Mouse (Mus musculus): ENCODE results near the gene Gm20388. TPM values are rescaled to one million over a fixed set of nuclear protein-coding genes. Genes with fewer than 3 reads are reported as not detected.
A peak's percentile ranks its signal among the peaks of the same experiment; 100 is the strongest.
"Not testable (repeated sequence)": the region's sequence is repeated elsewhere in the genome, so short reads cannot be mapped to it uniquely, and the experiment has no call there.

Gm20388 gene
- polyA plus RNA-seq, 1 experiment: 28.1 TPM

- H3K9ac ChIP-seq (ENCODE audit: low read depth, poor library complexity, severe bottlenecking): peak overlapping the region; percentile 66
- H3K4me1 ChIP-seq (ENCODE audit: control insufficient read depth, insufficient read depth, low read length): no peaks in the 10 kb centered on the region
- H3K27me3 ChIP-seq (ENCODE audit: control insufficient read depth, insufficient read depth, low read length, poor library complexity, severe bottlenecking): no peaks in the 10 kb centered on the region
- H3K36me3 ChIP-seq (ENCODE audit: control insufficient read depth, insufficient read depth, low read length, poor library complexity, severe bottlenecking): peaks cover 4% of the 10 kb centered on the region; the same call in 1 of the 2 replicates
- H3K27ac ChIP-seq (ENCODE audit: insufficient read depth, low read length): peak overlapping the region; percentile 10; the same call in 1 of the 2 replicates
- TF ChIP-seq EP300 (IDR thresholded peaks at IDR 0.05; ENCODE audit: insufficient read depth, low read depth, low read length) (no peak), POLR2A (IDR thresholded peaks at IDR 0.05; ENCODE audit: insufficient read depth, low read length) (no peak), CTCF (IDR thresholded peaks at IDR 0.05; ENCODE audit: low read depth, low read length) (no peak)
- peak overlapping the region; percentile 83 for H3K4me3 ChIP-seq (ENCODE audit: low read depth, low read length)
- H3K9me3 ChIP-seq (replicated peaks; ENCODE audit: control insufficient read depth, insufficient read depth, low read length, poor library complexity, severe bottlenecking): no peaks in the 10 kb centered on the region
These were observed 3302.6 kb downstream of the Gm20388 start for GRCm38 (mm10) chr8:123213118-123213772.

- no peak overlapping the region for H3K9ac ChIP-seq (ENCODE audit: low read depth, poor library complexity, severe bottlenecking)
- no peaks in the 10 kb centered on the region for H3K36me3 ChIP-seq (ENCODE audit: control insufficient read depth, insufficient read depth, low read length, poor library complexity, severe bottlenecking)
- no peak for TF ChIP-seq POLR2A (IDR thresholded peaks at IDR 0.05; ENCODE audit: insufficient read depth, low read length)
- no peak for TF ChIP-seq EP300 (IDR thresholded peaks at IDR 0.05; ENCODE audit: insufficient read depth, low read depth, low read length)
- TF ChIP-seq CTCF (IDR thresholded peaks at IDR 0.05; ENCODE audit: low read depth, low read length): no peak
- no peak overlapping the region for H3K4me3 ChIP-seq (ENCODE audit: low read depth, low read length)
- H3K27me3 ChIP-seq (ENCODE audit: control insufficient read depth, insufficient read depth, low read length, poor library complexity, severe bottlenecking): no peaks in the 10 kb centered on the region
- no peak overlapping the region for H3K27ac ChIP-seq (ENCODE audit: insufficient read depth, low read length)
- no peaks in the 10 kb centered on the region for H3K9me3 ChIP-seq (replicated peaks; ENCODE audit: control insufficient read depth, insufficient read depth, low read length, poor library complexity, severe bottlenecking)
- H3K4me1 ChIP-seq (ENCODE audit: control insufficient read depth, insufficient read depth, low read length): no peaks in the 10 kb centered on the region
These were observed 3304.8 kb downstream of the Gm20388 start for GRCm38 (mm10) chr8:123215430-123215829.

DNA sequence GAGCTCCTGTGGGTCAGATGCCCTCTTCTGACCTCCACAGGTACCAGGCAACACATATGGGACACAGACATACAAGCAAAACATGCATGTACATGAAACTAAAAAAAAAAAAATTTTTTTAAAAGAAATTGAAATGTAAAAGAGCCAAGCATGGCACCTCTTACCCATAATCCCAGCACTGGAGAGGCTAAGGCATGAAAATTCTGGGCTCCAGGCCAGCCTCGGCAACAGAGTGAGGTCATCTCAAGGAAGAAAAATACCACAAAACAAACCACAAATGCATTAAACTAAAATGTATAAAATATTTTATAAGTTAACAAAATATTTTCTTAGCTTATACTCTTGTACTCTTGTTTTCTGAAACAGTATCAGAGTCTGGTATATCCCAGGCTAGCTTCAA is 3310.3 kb downstream of the Gm20388 start:
- Histone ChIP-seq H3K27me3 (ENCODE audit: control insufficient read depth, insufficient read depth, low read length, poor library complexity, severe bottlenecking) (no peaks in the 10 kb centered on the region), H3K4me3 (ENCODE audit: low read depth, low read length) (no peak overlapping the region), H3K4me1 (ENCODE audit: control insufficient read depth, insufficient read depth, low read length) (no peaks in the 10 kb centered on the region), H3K9ac (ENCODE audit: low read depth, poor library complexity, severe bottlenecking) (no peak overlapping the region), H3K36me3 (ENCODE audit: control insufficient read depth, insufficient read depth, low read length, poor library complexity, severe bottlenecking) (no peaks in the 10 kb centered on the region), H3K9me3 (replicated peaks; ENCODE audit: control insufficient read depth, insufficient read depth, low read length, poor library complexity, severe bottlenecking) (no peaks in the 10 kb centered on the region), H3K27ac (ENCODE audit: insufficient read depth, low read length) (no peak overlapping the region)
- TF ChIP-seq POLR2A (IDR thresholded peaks at IDR 0.05; ENCODE audit: insufficient read depth, low read length): no peak
- no peak for TF ChIP-seq CTCF (IDR thresholded peaks at IDR 0.05; ENCODE audit: low read depth, low read length)
- no peak for TF ChIP-seq EP300 (IDR thresholded peaks at IDR 0.05; ENCODE audit: insufficient read depth, low read depth, low read length)

DNA sequence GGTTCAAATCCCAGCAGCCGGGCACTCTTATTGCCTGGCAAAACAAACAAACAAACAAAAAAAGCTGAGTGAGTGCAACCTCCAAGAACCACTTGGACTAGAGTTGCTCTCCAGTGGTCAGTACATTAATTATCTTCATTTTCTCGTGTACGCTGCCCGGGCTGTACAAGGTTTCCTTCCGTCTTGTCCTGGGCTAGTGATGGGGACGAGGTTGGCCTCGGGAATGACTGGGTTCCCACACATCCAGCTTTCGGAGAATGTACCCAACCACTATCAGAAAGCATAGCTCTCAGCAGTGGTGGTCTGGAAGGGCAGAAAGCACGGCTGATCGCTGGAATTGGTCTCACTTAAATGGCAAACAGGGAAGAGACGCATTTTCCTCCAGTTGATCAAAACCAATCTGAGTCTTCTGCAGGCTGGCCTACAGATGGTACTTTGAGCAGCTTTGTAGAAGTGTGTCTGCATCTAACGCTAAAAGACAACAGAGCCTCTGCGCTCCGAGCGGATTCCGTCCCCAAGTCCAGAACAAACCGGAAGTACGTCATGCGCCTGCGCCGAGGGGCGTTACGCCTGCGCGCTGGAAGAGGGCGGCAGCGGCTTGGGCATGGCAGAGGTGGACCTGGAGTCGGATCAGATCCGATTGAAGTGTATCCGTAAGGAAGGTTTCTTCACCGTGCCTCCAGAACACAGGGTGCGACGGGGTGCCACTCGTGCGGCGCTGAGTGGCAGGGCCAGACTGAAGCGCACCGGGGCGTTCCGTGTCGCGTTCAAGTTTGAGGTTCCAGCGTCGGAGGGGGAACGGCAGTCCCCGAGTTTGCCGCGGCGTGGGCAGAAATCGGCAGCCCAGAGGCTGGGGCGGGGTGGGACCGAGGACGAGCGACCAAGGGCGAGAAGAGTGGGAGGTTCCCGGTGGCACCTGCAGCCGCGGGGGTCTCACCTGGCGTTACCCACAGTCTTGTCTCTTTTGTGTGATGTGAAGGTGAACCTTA is 3313.9 kb downstream of the Gm20388 start, which contains the start of gene Cdk10:
Gene Cdk10, plus strand, starts transcription at position 565 of the 989 bp plus-strand sequence.
- peaks cover 11% of the 10 kb centered on the region; the same call in 1 of the 2 replicates for H3K36me3 ChIP-seq (ENCODE audit: control insufficient read depth, insufficient read depth, low read length, poor library complexity, severe bottlenecking)

GRCm38 (mm10) chr8:123228416-123228815 is 3317.8 kb downstream of the Gm20388 start:
- no peaks in the 10 kb centered on the region for H3K27me3 ChIP-seq (ENCODE audit: control insufficient read depth, insufficient read depth, low read length, poor library complexity, severe bottlenecking)
- H3K9me3 ChIP-seq (replicated peaks; ENCODE audit: control insufficient read depth, insufficient read depth, low read length, poor library complexity, severe bottlenecking): no peaks in the 10 kb centered on the region
- no peak overlapping the region for H3K9ac ChIP-seq (ENCODE audit: low read depth, poor library complexity, severe bottlenecking)
- H3K4me3 ChIP-seq (ENCODE audit: low read depth, low read length): no peak overlapping the region
- no peak overlapping the region for H3K27ac ChIP-seq (ENCODE audit: insufficient read depth, low read length)
- no peaks in the 10 kb centered on the region for H3K4me1 ChIP-seq (ENCODE audit: control insufficient read depth, insufficient read depth, low read length)
- TF ChIP-seq POLR2A (IDR thresholded peaks at IDR 0.05; ENCODE audit: insufficient read depth, low read length): no peak
- TF ChIP-seq CTCF (IDR thresholded peaks at IDR 0.05; ENCODE audit: low read depth, low read length): no peak
- no peak for TF ChIP-seq EP300 (IDR thresholded peaks at IDR 0.05; ENCODE audit: insufficient read depth, low read depth, low read length)
- peaks cover 11% of the 10 kb centered on the region; the same call in 1 of the 2 replicates for H3K36me3 ChIP-seq (ENCODE audit: control insufficient read depth, insufficient read depth, low read length, poor library complexity, severe bottlenecking)

More for the DNA sequence above, 3313.9 kb downstream of the Gm20388 start, which contains the start of gene Cdk10:
- Histone ChIP-seq H3K27me3 (ENCODE audit: control insufficient read depth, insufficient read depth, low read length, poor library complexity, severe bottlenecking) (no peaks in the 10 kb centered on the region), H3K4me3 (ENCODE audit: low read depth, low read length) (peak within 1 kb of the TSS; percentile 88), H3K9me3 (replicated peaks; ENCODE audit: control insufficient read depth, insufficient read depth, low read length, poor library complexity, severe bottlenecking) (no peaks in the 10 kb centered on the region), H3K4me1 (ENCODE audit: control insufficient read depth, insufficient read depth, low read length) (no peaks in the 10 kb centered on the region), H3K27ac (ENCODE audit: insufficient read depth, low read length) (peak within 1 kb of the TSS; percentile 38; the same call in 1 of the 2 replicates), H3K9ac (ENCODE audit: low read depth, poor library complexity, severe bottlenecking) (peak within 1 kb of the TSS; percentile 86)
- no peak for TF ChIP-seq CTCF (IDR thresholded peaks at IDR 0.05; ENCODE audit: low read depth, low read length)
- peak; percentile 98 for TF ChIP-seq POLR2A (IDR thresholded peaks at IDR 0.05; ENCODE audit: insufficient read depth, low read length)
- no peak for TF ChIP-seq EP300 (IDR thresholded peaks at IDR 0.05; ENCODE audit: insufficient read depth, low read depth, low read length)

- H3K36me3 ChIP-seq (ENCODE audit: control insufficient read depth, insufficient read depth, low read length, poor library complexity, severe bottlenecking): peaks cover 11% of the 10 kb centered on the region; the same call in 1 of the 2 replicates
These were observed 3319.7 kb downstream of the Gm20388 start for GRCm38 (mm10) chr8:123230326-123230725.

More at GRCm38 (mm10) chr8:123230326-123230725, 3319.7 kb downstream of the Gm20388 start:
- not testable (repeated sequence) for H3K9ac ChIP-seq (ENCODE audit: low read depth, poor library complexity, severe bottlenecking); H3K4me1 ChIP-seq (ENCODE audit: control insufficient read depth, insufficient read depth, low read length); H3K4me3 ChIP-seq (ENCODE audit: low read depth, low read length); H3K27ac ChIP-seq (ENCODE audit: insufficient read depth, low read length); H3K9me3 ChIP-seq (replicated peaks; ENCODE audit: control insufficient read depth, insufficient read depth, low read length, poor library complexity, severe bottlenecking); H3K27me3 ChIP-seq (ENCODE audit: control insufficient read depth, insufficient read depth, low read length, poor library complexity, severe bottlenecking)

All from ES-Bruce4 (cell line).